Mouse (Mus musculus) gastrocnemius, postnatal 14 days (tissue): ENCODE measurements around the gene 1700020D05Rik. TPM values are rescaled to one million over a fixed set of nuclear protein-coding genes. Genes with fewer than 3 reads are reported as not detected.
"Not testable (repeated sequence)": the region's sequence is repeated elsewhere in the genome, so short reads cannot be mapped to it uniquely, and the experiment has no call there.

Experiments used
- DNase-seq: peaks from one replicate; pipeline ENCODE4 v3.0.0; 2021; ENCODE audit warnings: mixed read lengths
- intact Hi-C: fragments of 180-260 bp; cut with DNase I; formaldehyde crosslinking; loops from one replicate; pipeline ENCODE4 v1.15.1; 2025; ENCODE audit warnings: low total_unique reads
- total RNA-seq, 2 experiments: library from RNA; stranded (reverse); gene quantifications; 2 replicates each; pipeline ENCODE4 v1.2.3; 2021

Gene 1700020D05Rik
- total RNA-seq, 2 experiments from 2014 or later, result 0.41 to 0.82 TPM

DNA sequence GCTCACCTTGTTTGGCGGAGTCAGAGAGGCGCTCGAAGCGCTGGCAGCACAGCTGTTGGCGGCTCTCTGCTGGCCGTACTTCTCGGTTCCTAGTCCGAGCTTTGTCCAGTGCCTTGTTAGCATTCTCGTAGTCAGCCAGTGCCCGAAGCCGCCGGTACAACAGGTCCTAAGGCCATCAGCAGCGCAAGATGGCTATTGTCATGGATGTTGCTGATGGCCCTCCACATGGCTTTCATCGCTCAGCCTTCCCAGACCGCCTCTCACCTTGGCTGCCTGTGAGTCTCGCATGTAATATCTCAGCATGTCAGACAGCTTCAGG is 7.6 kb downstream of the 1700020D05Rik start:
- intact Hi-C loops, result no loop called here
- no peak for DNase-seq

GRCm38 (mm10) chr19:5495353-5496051 is 8.1 kb downstream of the 1700020D05Rik start:
- intact Hi-C loops, result no loop called here
- DNase-seq, result no peak

DNA sequence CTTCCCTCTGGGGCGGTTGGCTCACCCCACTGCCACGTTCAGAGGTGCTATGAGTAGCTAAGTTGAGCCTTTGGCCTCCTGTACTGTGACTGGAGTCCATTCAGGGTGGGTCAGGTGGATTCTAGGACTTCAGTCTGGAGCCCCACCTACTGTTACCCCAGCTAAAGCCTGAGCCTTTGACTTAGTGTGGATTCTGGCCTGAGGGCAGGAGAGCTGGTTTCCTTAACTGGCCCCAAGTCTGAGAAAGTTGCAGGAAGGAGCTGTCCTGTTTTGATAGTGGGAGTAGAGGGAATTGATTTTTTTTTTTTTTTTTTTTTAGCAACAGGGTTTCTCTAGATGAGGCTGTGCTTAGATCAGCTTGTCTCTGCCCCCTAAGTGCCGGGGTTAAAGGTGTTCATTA is 9.3 kb downstream of the 1700020D05Rik start:
- intact Hi-C loops, result no loop called here
- no peak for DNase-seq

GRCm38 (mm10) chr19:5493301-5493721 is 10.3 kb downstream of the 1700020D05Rik start:
- DNase-seq, intact Hi-C loops: not testable (repeated sequence)

DNA sequence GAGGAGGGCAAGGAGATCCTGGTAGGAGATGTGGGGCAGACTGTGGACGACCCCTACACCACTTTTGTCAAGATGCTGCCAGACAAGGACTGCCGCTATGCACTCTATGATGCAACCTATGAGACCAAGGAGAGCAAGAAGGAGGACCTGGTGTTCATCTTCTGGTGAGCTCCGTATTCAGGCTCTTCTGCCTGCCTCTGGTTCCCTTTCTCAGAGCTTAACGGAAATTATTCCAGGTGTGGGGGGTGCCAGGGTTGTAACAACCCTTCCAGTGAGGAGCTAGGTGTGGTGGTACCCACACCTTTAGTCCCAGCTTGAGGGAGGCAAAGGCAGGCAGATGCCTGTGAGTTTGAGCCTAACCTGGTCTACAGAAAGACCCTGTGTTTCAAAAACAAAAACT is 10.9 kb downstream of the 1700020D05Rik start:
- intact Hi-C loops, result no loop called here
- no peak for DNase-seq

DNA sequence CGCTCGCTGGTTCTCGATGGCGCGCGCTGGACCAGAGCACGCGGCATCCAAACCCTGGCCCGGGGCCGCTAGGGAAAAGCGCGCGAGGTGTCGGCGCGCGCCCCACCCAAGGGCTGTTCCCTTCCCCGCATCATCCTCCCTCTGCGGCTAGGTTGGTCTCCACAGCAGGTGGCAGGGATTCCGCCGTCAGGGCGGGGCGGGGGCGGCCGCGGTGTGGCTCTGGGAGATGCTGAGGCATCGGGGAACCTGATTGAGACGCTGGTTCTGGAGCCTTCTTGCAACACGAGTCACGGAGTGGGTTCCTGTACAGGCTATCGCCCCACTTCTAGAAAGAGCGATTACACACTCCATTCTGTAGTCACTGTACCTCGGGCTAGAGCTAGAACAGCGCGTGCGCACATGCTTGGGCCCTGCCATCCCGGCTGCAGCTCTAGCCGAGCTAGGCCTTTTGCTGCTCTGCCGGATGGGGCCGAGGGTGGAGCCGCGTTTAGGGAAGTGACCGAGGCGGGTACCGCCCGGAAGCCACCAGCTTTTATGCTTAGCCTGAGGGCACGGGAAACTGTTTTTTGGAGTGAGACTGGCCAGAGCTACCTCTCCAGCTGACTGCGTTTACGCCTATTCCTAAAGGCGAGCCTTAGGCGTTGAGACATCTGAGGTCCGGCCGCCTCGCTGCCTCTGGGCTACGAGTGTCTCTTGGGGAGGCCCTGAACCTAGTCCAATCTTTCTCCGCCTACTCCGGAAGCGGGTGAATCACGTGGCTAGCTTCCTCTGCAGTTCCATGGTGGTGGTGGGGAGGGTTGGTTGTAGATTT is 12.5 kb downstream of the 1700020D05Rik start:
- intact Hi-C loops, result no loop called here
- DNase-seq, result peak; percentile 84

DNA sequence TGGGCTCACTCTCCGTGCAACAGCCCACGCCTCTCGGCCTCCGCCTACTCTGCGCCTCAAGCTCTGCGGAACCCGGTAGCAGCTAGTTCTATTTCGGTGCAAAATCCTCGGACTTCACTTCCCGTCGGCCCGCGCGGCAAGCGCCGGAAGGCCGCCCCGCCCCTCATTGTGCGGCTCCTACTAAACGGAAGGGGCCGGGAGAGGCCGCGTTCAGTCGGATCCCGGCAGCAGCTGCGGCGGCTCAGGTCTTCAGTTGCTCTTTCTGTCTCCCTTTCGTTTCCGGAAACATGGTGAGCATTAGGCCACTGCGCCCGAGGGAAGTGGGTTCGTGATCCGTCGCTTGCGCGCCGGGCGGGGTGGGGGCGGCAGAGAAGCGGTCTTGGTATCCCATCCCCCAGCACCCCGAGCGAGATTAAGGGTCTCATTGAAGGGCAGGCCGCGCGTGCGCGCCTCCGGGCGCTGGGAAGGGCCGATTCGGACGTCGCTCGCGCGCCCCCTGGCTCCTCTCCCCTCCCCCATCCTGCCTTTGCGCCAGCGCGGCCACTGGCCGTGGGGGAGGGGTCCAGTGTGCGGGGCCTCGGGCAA is 13.2 kb downstream of the 1700020D05Rik start, which contains the start of gene Cfl1:
Gene Cfl1, plus strand, starts transcription at position 143 of the 585 bp plus-strand sequence.
- intact Hi-C loops, result no loop called here
- peak; percentile 94 for DNase-seq

DNA sequence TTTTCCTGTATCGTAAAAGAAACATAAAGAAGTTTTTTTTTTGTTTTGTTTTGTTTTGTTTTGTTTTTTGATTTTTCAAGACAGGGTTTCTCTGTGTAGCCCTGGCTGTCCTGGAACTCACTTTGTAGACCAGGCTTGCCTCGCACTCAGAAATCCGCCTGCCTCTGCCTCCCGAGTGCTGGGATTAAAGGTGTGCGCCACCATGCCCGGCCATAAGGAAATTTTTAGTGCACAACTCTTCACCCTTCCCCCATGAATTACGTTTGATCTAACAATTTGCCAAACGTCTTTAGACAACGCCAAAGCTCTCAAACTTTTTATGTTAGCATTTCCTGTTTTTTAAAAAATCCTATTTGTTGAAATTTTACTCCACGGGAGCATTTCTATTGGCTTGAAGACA is 13.9 kb downstream of the 1700020D05Rik start:
- DNase-seq, intact Hi-C loops: not testable (repeated sequence)

- intact Hi-C loops, result no loop called here
- peak; percentile 98 for DNase-seq
Observed at GRCm38 (mm10) chr19:5488878-5489571, 14.6 kb downstream of the 1700020D05Rik start.

GRCm38 (mm10) chr19:5487768-5488550 is 15.6 kb downstream of the 1700020D05Rik start, which contains the start of gene Mus81:
Gene Mus81, minus strand, starts transcription at chr19:5488402.
- DNase-seq, result peak; percentile 96
- intact Hi-C loops, result no loop called here

DNA sequence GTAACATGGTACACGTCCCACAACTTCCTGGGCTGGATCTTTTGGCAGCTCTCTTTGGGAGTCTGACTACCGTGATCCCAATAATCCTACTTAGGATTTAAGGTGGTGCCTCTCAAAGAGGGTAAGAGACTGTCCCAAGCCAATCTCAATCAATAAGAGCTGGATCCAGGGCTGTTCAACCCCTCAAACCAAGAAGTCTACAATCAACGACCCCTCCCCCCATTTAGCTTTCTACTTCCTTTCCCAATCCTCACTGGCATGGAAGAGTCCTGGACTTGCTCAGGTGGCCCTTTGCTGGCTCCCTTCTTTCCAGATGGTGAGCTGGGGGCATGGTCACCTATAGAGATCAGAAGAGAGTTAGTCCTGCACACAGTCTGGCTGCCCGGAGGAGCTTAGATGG is 16.8 kb downstream of the 1700020D05Rik start:
- intact Hi-C loops, result no loop called here
- no peak for DNase-seq

GRCm38 (mm10) chr19:5486286-5486685 is 17.3 kb downstream of the 1700020D05Rik start:
- DNase-seq, result no peak
- intact Hi-C loops, result no loop called here

GRCm38 (mm10) chr19:5485821-5486220 is 17.8 kb downstream of the 1700020D05Rik start:
- DNase-seq, result no peak
- intact Hi-C loops, result no loop called here

DNA sequence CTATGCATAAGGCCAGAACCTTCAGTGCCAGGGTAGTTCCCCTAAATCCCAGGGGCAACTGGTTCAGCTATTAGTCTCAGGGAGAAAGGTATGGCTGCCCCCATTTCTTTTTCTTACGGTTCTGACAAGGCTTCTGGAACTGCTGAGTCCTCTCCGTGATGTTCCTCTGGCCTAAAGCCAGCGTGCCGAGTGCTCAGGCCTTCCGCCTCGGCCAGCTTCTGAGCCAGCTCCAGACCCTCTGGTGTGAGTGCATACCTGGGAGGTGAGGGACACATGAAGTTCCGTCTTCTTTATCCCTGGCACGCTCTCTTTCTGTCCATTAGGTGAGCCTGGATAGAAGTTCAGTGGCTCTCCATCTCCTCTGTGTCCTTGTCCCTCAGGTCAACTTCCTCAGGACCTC is 18.2 kb downstream of the 1700020D05Rik start:
- DNase-seq, result no peak
- intact Hi-C loops, result no loop called here

- intact Hi-C loops, result no loop called here
- no peak for DNase-seq
Observed at GRCm38 (mm10) chr19:5484496-5484895, 19.1 kb downstream of the 1700020D05Rik start.

DNA sequence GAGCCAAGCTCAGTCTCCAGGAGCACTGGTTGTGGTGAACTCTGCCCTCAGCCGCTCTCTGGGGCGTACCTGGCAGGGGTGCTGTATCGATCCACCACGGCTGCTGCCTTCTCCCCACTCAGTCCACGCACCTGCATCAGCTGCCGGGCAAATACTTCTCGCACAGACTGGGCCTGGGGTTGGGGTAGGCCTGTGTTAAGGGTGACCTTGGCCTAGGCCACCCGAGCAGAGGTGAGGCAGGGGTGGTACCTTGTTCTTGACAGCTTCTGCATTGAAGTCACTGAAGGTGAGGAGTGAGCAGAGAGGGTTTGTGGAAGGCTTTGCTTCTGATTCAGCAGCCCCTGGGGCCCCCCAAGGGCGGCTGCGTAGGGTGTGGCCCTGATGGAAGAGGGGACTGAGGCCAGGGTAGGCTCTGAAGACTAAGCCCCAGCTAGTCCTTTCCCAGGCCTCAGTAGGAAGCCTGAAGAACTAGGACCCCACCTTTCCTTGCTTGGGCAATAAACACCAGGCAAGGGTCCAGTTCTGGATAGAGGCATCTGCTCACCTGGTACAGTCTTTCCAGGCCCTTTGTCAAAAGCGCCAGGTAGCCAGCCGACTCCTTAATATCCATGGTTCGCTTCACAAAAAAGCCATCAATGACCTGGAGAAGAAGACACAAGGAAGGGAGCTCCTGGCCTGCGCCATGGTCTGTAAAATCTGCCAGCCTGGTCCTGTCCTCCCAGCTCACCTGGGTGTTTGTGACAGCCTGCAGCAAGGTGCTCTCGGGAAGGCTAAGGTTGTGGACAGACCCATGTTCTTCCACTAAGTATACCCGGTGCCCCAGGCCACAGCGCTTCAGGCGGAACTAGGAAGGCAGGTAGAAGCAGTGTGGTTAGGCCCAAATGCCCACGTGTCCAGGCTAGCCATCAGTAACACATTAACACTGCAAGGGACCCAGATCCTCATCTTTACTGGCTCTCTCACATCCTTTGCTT is 19.9 kb downstream of the 1700020D05Rik start:
- intact Hi-C loops, result no loop called here
- no peak for DNase-seq

GRCm38 (mm10) chr19:5481398-5481797 is 22.2 kb downstream of the 1700020D05Rik start:
- no peak for DNase-seq
- intact Hi-C loops, result no loop called here

DNA sequence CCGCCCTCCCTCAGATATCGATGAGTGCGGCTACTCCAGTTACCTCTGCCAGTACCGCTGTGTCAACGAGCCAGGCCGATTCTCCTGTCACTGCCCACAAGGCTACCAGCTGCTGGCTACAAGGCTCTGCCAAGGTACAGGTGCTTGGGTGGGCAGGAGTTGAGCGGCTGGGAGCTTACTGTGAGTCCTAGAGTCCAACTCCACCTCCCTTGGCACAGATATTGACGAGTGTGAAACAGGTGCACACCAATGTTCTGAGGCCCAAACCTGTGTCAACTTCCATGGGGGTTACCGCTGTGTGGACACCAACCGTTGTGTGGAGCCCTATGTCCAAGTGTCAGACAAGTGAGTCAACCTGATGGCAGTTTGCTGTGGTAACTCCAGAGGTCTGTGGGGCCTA is 23.6 kb downstream of the 1700020D05Rik start:
- intact Hi-C loops, result no loop called here
- no peak for DNase-seq
